Mouse (Mus musculus): ENCODE data around the gene Lrrc3. TPM values are rescaled to one million over a fixed set of nuclear protein-coding genes. Genes with fewer than 3 reads are reported as not detected.

Gene Lrrc3
- polyA plus RNA-seq, 1 experiment from 2014 or later, result 3.3 TPM

DNA sequence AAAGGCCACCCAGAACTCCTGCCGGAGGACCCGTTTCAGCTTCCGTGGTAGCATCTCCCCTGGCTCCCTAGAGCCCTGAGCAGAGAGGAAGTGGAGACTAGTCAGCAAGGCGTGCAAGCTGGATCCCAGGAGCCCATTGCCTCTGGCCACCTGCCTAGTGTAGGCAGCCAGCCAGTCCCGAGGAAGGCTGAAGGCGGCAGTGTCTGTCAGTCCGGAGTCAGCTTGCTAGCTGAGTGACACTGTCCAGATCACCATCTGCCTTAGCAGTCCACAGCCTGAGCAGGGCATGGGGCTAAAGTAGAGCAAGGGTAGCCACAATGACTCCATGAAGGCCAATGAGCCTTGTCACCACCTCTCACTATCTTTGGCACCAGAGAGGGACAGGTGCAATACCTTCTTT is 10.3 kb upstream of the Lrrc3 start:
- no peak overlapping the region for H3K9ac ChIP-seq (ENCODE audit: low read depth, low read length)
- H3K27me3 ChIP-seq (replicated peaks; ENCODE audit: control insufficient read depth, insufficient read depth, low read length), result no peaks in the 10 kb centered on the region
- no peak; the same call in 1 of the 2 replicates for ATAC-seq
- no peak overlapping the region for H3K4me2 ChIP-seq (ENCODE audit: low read depth, low read length)
- no peaks in the 10 kb centered on the region for H3K9me3 ChIP-seq (ENCODE audit: control insufficient read depth, low read length)
- H3K4me3 ChIP-seq (ENCODE audit: low read length), result no peak overlapping the region
- H3K36me3 ChIP-seq (ENCODE audit: control insufficient read depth, insufficient read depth, low read length), result no peaks in the 10 kb centered on the region
- WGBS, result 51% methylated on average over 7 of the region's 7 CpGs
- H3K27ac ChIP-seq (ENCODE audit: low read length), result no peak overlapping the region
- H3K4me1 ChIP-seq (ENCODE audit: control insufficient read depth, insufficient read depth, low read length), result no peaks in the 10 kb centered on the region

DNA sequence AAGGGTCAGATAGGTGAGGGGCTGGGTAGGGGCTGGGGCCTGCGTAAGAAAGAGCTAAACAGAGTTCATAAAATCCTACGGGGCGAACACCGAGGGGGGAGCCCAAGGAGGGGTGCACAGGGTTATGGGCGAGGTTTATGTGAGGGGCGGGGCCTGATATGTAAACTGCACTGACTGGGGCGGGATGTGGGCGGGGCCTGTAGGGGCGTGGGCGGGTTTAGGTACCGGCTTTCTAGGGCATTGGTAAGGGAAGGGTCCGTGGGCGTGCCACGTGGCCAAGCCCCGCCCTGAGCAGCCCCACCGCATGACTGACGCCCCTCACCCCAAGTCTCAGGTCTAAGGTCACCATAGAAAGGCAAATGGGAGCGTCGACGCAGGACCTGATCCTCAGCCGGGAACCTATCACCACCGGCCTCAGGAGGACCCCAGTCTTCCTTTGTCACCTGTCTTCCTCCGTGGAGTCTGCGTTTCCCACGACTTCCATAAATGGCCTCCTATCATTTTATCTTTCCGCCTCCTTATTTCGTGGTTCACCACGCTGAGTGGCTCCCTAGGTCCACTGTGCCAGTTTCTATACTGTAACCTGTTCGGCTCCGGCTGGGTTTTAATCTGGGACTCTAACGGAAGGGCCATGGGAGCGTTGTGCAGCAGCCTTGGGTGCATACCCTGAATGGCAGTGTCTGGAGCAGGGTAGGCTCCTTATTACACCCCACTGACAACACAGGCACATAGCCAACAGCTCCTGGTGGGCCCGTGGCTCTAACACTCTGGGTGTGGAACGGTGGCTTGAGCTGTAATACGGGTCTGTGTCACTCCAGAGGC is 769 bp upstream of the Lrrc3 start:
- peak; percentile 87 for ATAC-seq
- H3K9me3 ChIP-seq (ENCODE audit: control insufficient read depth, low read length), result no peaks in the 10 kb centered on the region
- WGBS, result 6% methylated on average over 35 of the region's 35 CpGs
- H3K4me2 ChIP-seq (ENCODE audit: low read depth, low read length), result peak overlapping the region; percentile 95
- peaks cover 6% of the 10 kb centered on the region; the same call in 1 of the 2 replicates for H3K4me1 ChIP-seq (ENCODE audit: control insufficient read depth, insufficient read depth, low read length)
- no peaks in the 10 kb centered on the region for H3K36me3 ChIP-seq (ENCODE audit: control insufficient read depth, insufficient read depth, low read length)
- H3K9ac ChIP-seq (ENCODE audit: low read depth, low read length), result peak overlapping the region; percentile 73; the same call in 1 of the 2 replicates
- H3K27me3 ChIP-seq (replicated peaks; ENCODE audit: control insufficient read depth, insufficient read depth, low read length), result no peaks in the 10 kb centered on the region
- H3K27ac ChIP-seq (ENCODE audit: low read length), result no peak overlapping the region
- H3K4me3 ChIP-seq (ENCODE audit: low read length), result peak overlapping the region; percentile 62

DNA sequence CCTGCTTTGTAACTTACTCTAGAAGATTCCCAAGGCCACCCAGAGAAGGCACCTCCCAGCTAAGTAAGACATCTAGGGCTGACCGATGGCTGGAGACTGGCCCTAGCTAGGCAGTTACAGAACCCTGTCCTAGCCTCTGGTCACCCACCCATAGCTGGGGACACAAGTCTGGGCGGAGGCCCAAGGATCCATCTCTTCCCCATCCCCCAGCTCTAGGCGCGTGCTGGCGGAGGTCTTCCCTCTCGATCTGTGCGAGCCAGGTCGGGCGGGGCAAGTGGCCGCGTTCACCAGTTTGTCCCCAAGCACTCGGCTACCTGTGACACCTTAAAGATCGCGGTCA is 495 bp downstream of the Lrrc3 start:
- H3K36me3 ChIP-seq (ENCODE audit: control insufficient read depth, insufficient read depth, low read length), result no peaks in the 10 kb centered on the region
- no peak overlapping the region for H3K27ac ChIP-seq (ENCODE audit: low read length)
- H3K9ac ChIP-seq (ENCODE audit: low read depth, low read length), result peak overlapping the region; percentile 73
- H3K4me3 ChIP-seq (ENCODE audit: low read length), result peak overlapping the region; percentile 62
- H3K4me2 ChIP-seq (ENCODE audit: low read depth, low read length), result peak overlapping the region; percentile 95
- H3K27me3 ChIP-seq (replicated peaks; ENCODE audit: control insufficient read depth, insufficient read depth, low read length), result no peaks in the 10 kb centered on the region
- WGBS, result 2% methylated on average over 14 of the region's 14 CpGs
- H3K9me3 ChIP-seq (ENCODE audit: control insufficient read depth, low read length), result no peaks in the 10 kb centered on the region
- ATAC-seq, result peak; percentile 37
- peaks cover 6% of the 10 kb centered on the region; the same call in 1 of the 2 replicates for H3K4me1 ChIP-seq (ENCODE audit: control insufficient read depth, insufficient read depth, low read length)

DNA sequence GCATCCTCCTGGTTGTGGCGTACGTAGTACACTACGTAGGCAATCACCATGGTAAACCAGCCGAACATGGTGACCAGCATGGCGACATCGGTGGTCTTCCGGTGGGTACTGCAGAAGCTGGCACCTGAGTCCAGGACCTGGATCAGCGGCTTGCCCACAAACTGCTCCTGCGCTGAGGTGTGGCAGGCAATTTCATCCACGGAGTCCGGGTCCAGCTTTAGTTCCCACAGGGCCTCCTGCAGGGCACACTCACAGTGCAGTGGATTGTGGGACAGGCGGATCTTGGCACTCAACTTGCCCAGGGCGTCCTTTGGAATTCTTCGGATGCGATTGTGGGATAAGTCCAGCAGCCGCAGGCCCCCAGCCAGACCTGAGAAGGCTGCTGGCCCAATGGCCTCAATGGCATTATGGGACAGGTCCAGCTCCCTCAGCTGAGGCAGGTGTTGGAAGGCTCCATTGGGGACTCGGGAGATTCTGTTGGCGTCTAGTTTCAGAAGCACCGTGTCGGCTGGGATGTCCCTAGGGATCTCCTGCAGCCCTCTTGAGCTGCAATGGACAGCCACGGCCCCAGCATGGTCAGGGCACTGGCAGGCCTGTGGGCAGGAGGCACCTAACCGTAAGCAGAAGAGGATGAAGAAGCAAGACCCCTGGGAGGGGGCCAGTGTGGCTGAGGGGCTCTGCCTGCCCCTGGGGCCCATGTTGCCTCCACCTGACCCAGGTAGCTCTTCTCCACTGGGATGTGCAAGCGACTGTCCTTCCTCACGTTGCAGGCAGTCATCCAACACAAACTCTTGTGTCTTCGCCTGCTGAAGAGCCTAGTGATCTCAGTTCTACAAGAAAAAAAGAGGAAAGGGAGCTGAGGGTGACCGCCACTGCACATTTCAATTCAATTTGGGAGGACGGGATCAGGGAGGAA is 1.2 kb downstream of the Lrrc3 start:
- Histone ChIP-seq H3K4me3 (ENCODE audit: low read length) (peak overlapping the region; percentile 62), H3K27ac (ENCODE audit: low read length) (no peak overlapping the region), H3K27me3 (replicated peaks; ENCODE audit: control insufficient read depth, insufficient read depth, low read length) (no peaks in the 10 kb centered on the region), H3K36me3 (ENCODE audit: control insufficient read depth, insufficient read depth, low read length) (no peaks in the 10 kb centered on the region), H3K4me2 (ENCODE audit: low read depth, low read length) (peak overlapping the region; percentile 95; the same call in 1 of the 2 replicates), H3K9me3 (ENCODE audit: control insufficient read depth, low read length) (no peaks in the 10 kb centered on the region), H3K4me1 (ENCODE audit: control insufficient read depth, insufficient read depth, low read length) (peaks cover 6% of the 10 kb centered on the region; the same call in 1 of the 2 replicates), H3K9ac (ENCODE audit: low read depth, low read length) (0 out of 2 replicates have a peak overlapping the region, but pooled peaks have one; percentile 73)
- ATAC-seq, result no peak
- 85% methylated on average over 27 of the region's 27 CpGs for WGBS

DNA sequence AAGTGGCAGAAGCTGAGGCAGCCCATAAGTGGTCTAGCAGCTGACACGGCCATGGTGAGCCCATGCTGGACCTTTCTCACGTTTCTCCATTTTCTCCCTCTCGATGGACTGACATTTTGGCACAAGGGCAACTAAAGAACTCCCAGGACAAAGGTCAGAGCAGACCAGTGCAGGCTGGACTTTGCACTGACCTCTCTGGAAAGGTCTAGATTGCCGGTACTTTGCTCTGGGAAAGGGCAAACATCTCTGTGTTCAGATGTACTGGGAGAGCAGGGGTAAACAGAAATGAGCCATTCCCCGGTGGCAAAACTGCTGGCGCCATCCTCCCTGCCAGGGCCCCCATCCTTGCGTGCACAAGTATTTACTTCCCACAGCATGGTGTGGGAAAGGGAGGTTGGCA is 2.2 kb downstream of the Lrrc3 start:
- Histone ChIP-seq H3K27me3 (replicated peaks; ENCODE audit: control insufficient read depth, insufficient read depth, low read length) (no peaks in the 10 kb centered on the region), H3K9ac (ENCODE audit: low read depth, low read length) (no peak overlapping the region), H3K4me2 (ENCODE audit: low read depth, low read length) (no peak overlapping the region), H3K27ac (ENCODE audit: low read length) (no peak overlapping the region), H3K4me1 (ENCODE audit: control insufficient read depth, insufficient read depth, low read length) (peaks cover 6% of the 10 kb centered on the region; the same call in 1 of the 2 replicates), H3K36me3 (ENCODE audit: control insufficient read depth, insufficient read depth, low read length) (no peaks in the 10 kb centered on the region), H3K4me3 (ENCODE audit: low read length) (no peak overlapping the region), H3K9me3 (ENCODE audit: control insufficient read depth, low read length) (no peaks in the 10 kb centered on the region)
- no peak for ATAC-seq
- 67% methylated on average over 7 of the region's 7 CpGs for WGBS

DNA sequence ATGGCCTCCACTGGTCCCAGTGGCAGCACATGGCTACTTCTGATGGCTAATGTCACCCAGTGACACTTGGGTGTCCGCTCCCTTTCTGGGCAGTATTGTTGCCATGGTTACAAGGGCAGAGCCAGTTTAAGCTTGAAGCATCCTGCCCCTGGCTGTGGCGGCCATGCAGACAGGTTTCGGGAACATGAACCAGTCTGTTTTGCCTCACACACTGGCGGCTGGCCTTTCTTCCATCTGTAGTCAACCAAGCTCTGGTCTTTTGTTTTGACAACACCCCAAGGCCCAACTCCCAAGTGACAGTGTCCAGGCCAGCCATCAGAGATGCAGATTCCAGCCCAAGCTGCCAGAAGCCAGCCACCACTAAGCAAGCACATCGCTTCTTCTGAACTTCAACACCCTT is 6.8 kb downstream of the Lrrc3 start:
- Histone ChIP-seq H3K9me3 (ENCODE audit: control insufficient read depth, low read length) (no peaks in the 10 kb centered on the region), H3K4me1 (ENCODE audit: control insufficient read depth, insufficient read depth, low read length) (no peaks in the 10 kb centered on the region), H3K9ac (ENCODE audit: low read depth, low read length) (no peak overlapping the region), H3K4me2 (ENCODE audit: low read depth, low read length) (no peak overlapping the region), H3K4me3 (ENCODE audit: low read length) (no peak overlapping the region), H3K27ac (ENCODE audit: low read length) (no peak overlapping the region), H3K27me3 (replicated peaks; ENCODE audit: control insufficient read depth, insufficient read depth, low read length) (no peaks in the 10 kb centered on the region), H3K36me3 (ENCODE audit: control insufficient read depth, insufficient read depth, low read length) (no peaks in the 10 kb centered on the region)
- ATAC-seq, result no peak
- 47% methylated on average over 5 of the region's 5 CpGs for WGBS

DNA sequence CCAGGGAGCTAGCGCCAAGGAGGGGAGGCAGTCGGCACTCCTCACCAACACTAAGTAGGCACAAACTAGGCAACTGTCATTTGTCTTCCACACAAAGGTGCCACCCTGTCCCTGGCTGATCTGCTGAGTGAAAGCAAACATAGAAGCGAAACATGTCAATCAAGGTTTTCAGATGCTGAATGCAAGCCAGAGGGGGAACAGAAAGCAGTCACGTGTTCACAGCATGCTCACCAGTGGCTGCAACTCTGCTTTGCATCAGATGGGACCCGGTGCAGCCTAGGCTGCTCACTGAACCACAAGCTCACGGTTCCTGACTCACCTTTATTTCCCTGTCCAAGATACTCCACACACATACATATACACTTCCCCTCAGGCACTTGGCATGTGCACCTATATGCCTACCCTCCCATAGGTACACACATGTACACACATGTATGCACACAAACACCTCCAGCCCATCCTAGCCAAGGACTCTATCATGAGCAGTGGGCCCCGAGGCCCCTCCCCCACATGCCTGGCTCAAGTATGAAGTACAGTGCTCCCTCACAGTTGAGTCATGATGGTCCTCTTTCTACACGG is 11.3 kb downstream of the Lrrc3 start:
- no peak overlapping the region for H3K27ac ChIP-seq (ENCODE audit: low read length)
- no peak overlapping the region for H3K9ac ChIP-seq (ENCODE audit: low read depth, low read length)
- no peaks in the 10 kb centered on the region for H3K36me3 ChIP-seq (ENCODE audit: control insufficient read depth, insufficient read depth, low read length)
- WGBS, result 80% methylated on average over 8 of the region's 8 CpGs
- H3K27me3 ChIP-seq (replicated peaks; ENCODE audit: control insufficient read depth, insufficient read depth, low read length), result no peaks in the 10 kb centered on the region
- ATAC-seq, result no peak
- no peaks in the 10 kb centered on the region for H3K4me1 ChIP-seq (ENCODE audit: control insufficient read depth, insufficient read depth, low read length)
- no peak overlapping the region for H3K4me2 ChIP-seq (ENCODE audit: low read depth, low read length)
- no peaks in the 10 kb centered on the region for H3K9me3 ChIP-seq (ENCODE audit: control insufficient read depth, low read length)
- H3K4me3 ChIP-seq (ENCODE audit: low read length), result no peak overlapping the region

DNA sequence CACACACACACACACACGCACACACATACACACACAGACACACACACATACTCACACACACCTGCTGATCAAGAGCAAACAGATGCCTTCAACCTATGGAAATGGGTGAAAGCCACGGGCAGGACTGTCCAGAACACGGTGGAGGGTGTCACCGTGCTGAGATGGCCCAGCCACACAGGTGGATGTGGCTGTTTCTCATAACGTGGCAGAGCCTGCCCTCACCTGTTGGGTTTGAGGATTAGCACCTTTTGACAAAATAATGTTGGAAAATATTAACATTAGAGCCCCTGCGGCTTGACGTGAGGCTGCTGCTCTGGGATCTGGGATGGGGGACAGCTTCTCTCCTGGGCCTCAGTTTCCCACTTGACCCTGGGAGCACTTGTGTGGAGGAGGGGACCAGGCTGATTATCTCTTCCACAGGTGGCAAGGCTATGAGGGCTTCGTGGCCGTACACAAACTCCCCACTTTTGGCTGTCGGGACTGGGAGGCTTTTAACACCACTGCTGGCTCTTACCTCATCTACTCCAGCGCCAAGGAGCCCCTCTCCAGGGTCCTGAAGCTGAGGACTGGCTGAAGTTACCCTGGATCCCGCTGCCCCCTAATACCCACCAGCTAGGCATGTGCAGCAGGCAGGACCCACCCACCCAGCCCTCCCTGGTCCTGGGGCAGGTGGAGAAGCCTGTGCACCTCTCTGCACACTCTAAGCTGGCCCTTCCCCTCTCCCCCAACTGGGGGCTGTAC is 16.2 kb downstream of the Lrrc3 start:
- Histone ChIP-seq H3K4me2 (ENCODE audit: low read depth, low read length) (no peak overlapping the region), H3K27me3 (replicated peaks; ENCODE audit: control insufficient read depth, insufficient read depth, low read length) (no peaks in the 10 kb centered on the region), H3K27ac (ENCODE audit: low read length) (no peak overlapping the region), H3K4me3 (ENCODE audit: low read length) (no peak overlapping the region), H3K9me3 (ENCODE audit: control insufficient read depth, low read length) (no peaks in the 10 kb centered on the region), H3K4me1 (ENCODE audit: control insufficient read depth, insufficient read depth, low read length) (no peaks in the 10 kb centered on the region), H3K36me3 (ENCODE audit: control insufficient read depth, insufficient read depth, low read length) (no peaks in the 10 kb centered on the region), H3K9ac (ENCODE audit: low read depth, low read length) (no peak overlapping the region)
- no peak for ATAC-seq
- WGBS, result 47% methylated on average over 12 of the region's 12 CpGs

All from intestine, embryonic 16.5 days (tissue).